Mouse (Mus musculus) heart, adult 2 months (tissue): ENCODE data around the gene Samd4b.

Experiments
- CTCF ChIP-seq: fragments of 200-600 bp; IDR thresholded peaks from 2 replicates; pipeline ENCODE4 v1.8.1; 2022; ENCODE audit warnings: antibody characterized with exemption, mild to moderate bottlenecking, moderate library complexity
- EP300 ChIP-seq: fragments of 200-500 bp; IDR thresholded peaks from 2 replicates; pipeline ENCODE4 v1.6.1; 2011; ENCODE audit warnings: low read depth, low read length, control low read depth; ENCODE audit not compliant: insufficient read depth
- POLR2A ChIP-seq: fragments of 200-500 bp; IDR thresholded peaks from 2 replicates; pipeline ENCODE4 v1.6.1; 2011; ENCODE audit warnings: mild to moderate bottlenecking, low read depth, low read length, control low read depth; ENCODE audit not compliant: insufficient read depth

DNA sequence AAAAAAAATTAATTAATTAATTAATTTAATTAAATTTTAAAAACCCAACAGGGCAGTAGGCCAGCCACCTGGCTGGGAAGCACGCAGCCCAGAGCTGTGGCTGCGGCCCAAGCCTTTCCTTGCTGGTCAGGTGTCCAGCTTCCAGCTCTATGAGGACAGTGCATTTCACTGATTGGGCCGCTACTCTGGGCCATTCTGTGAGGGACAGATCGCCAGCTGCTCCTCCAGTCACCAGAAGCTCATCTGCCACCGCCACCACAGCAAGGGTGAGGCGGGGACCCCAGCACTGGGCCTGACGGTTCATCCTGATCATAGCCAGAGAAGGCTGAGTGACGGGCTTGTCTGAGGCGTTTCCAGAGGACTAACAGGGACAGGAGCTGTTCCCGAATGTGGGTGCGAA lies 36.0 kb downstream of the Samd4b start:
- TF ChIP-seq CTCF: no peak
- TF ChIP-seq POLR2A: no peak
- TF ChIP-seq EP300: no peak
